Mouse (Mus musculus): ENCODE measurements at regions not wholly inside any gene's neighbourhood (a gene's known extent, or its start where the extent isn't known, plus 50 kb on each side); places are given as distances from the start of the nearest gene placed in this dataset.

DNA sequence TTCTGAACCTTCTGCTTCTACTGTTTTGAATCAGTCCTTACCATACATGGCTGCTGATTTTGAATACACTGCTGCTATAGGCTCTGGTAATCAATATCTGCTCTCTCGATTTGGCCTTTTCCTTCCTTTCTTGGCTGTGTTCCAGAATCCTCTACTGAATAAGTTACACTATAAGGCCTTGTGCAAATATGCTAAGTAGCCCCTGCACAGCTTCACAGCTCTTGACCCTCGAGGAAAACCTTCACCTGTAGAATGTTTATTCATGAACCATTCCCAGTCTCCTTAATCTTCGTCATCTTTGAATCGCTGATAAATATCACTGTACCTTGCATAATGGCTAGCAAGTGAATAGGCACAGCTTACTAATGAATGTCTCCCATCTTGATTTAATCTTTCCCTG is 293.9 kb upstream of the Negr1 start:
- H3K4me3 ChIP-seq (ENCODE audit: low read depth, low read length): no peak overlapping the region
- no peaks in the 10 kb centered on the region for H3K36me3 ChIP-seq (replicated peaks)
- DNase-seq (ENCODE audit: low spot score) (no peak), ATAC-seq (ENCODE audit: extremely low read depth, insufficient number of reproducible peaks, low FRiP score, poor library complexity, severe bottlenecking) (no peak)
- TF ChIP-seq GATA2 (IDR thresholded peaks at IDR 0.05; ENCODE audit: borderline replicate concordance, low read depth, low read length) (no peak), POLR2AphosphoS5 (IDR thresholded peaks at IDR 0.05; ENCODE audit: insufficient replicate concordance, low read depth, low read length) (no peak), TAL1 (conservative IDR thresholded peaks at IDR 0.05; ENCODE audit: low read depth, low read length) (no peak), GATA1 (IDR thresholded peaks at IDR 0.05; ENCODE audit: borderline replicate concordance, low read length) (no peak), CTCF (IDR thresholded peaks at IDR 0.05; ENCODE audit: low read depth, low read length) (no peak)
- H3K27me3 ChIP-seq (ENCODE audit: insufficient read depth, low read length): no peaks in the 10 kb centered on the region
- peaks cover 2% of the 10 kb centered on the region for H3K9me3 ChIP-seq (replicated peaks)
- H3K4me1 ChIP-seq (ENCODE audit: insufficient read depth, low read depth, low read length): no peaks in the 10 kb centered on the region

DNA sequence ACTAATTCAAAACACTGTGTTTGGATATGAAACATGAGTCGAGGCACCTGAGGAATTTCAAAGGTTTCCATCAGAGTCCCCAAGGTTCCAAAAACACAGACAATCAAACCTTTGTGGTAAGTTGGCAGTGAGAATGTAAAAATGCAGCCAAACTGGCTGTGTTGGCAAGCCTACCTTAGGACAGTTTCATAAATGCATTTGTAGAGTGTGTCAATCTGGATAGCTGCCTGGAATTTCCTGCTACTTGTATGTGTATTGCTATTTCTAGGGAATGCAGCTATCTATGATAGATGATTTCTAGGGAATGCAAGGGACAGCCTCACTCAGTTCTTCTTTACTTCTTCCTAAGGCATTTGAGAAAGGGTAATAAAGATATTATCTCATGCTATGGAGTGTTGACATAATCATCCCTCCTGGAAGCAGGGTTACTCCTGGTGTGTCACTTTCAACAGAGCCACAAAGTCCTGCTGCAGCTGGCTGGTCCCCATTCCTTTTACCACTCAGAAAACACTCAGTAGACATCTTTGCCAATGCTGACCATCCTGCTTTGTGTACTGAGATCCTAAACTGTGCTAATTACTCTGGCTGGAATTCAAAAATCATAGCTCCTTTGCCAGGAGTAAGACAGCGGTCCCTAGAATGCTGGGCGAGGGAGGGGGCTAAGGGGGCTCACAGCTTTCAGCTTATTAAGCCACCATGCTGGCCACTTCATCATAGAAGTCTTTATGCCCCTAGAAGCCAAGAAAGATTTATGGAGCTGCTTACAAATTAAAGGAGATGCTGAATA is 261.4 kb upstream of the Negr1 start:
- TF ChIP-seq GATA1 (IDR thresholded peaks at IDR 0.05; ENCODE audit: borderline replicate concordance, low read length): no peak
- TF ChIP-seq POLR2AphosphoS5 (IDR thresholded peaks at IDR 0.05; ENCODE audit: insufficient replicate concordance, low read depth, low read length): no peak
- no peak for TF ChIP-seq CTCF (IDR thresholded peaks at IDR 0.05; ENCODE audit: low read depth, low read length)
- no peak for TF ChIP-seq TAL1 (conservative IDR thresholded peaks at IDR 0.05; ENCODE audit: low read depth, low read length)
- TF ChIP-seq GATA2 (IDR thresholded peaks at IDR 0.05; ENCODE audit: borderline replicate concordance, low read depth, low read length): no peak
- Histone ChIP-seq H3K36me3 (replicated peaks) (no peaks in the 10 kb centered on the region), H3K4me1 (ENCODE audit: insufficient read depth, low read depth, low read length) (no peaks in the 10 kb centered on the region), H3K27me3 (ENCODE audit: insufficient read depth, low read length) (no peaks in the 10 kb centered on the region), H3K9me3 (replicated peaks) (peaks cover 7% of the 10 kb centered on the region; the same call in 1 of the 2 replicates), H3K4me3 (ENCODE audit: low read depth, low read length) (no peak overlapping the region)
- ATAC-seq (ENCODE audit: extremely low read depth, insufficient number of reproducible peaks, low FRiP score, poor library complexity, severe bottlenecking) (no peak), DNase-seq (ENCODE audit: low spot score) (no peak)

- Histone ChIP-seq H3K36me3 (replicated peaks) (no peaks in the 10 kb centered on the region), H3K9me3 (replicated peaks) (peaks cover 7% of the 10 kb centered on the region; the same call in 1 of the 2 replicates), H3K27me3 (ENCODE audit: insufficient read depth, low read length) (no peaks in the 10 kb centered on the region), H3K4me1 (ENCODE audit: insufficient read depth, low read depth, low read length) (no peaks in the 10 kb centered on the region), H3K4me3 (ENCODE audit: low read depth, low read length) (no peak overlapping the region)
- no peak for TF ChIP-seq GATA1 (IDR thresholded peaks at IDR 0.05; ENCODE audit: borderline replicate concordance, low read length)
- TF ChIP-seq GATA2 (IDR thresholded peaks at IDR 0.05; ENCODE audit: borderline replicate concordance, low read depth, low read length): no peak
- no peak for TF ChIP-seq POLR2AphosphoS5 (IDR thresholded peaks at IDR 0.05; ENCODE audit: insufficient replicate concordance, low read depth, low read length)
- TF ChIP-seq TAL1 (conservative IDR thresholded peaks at IDR 0.05; ENCODE audit: low read depth, low read length): no peak
- no peak for TF ChIP-seq CTCF (IDR thresholded peaks at IDR 0.05; ENCODE audit: low read depth, low read length)
- DNase-seq (ENCODE audit: low spot score) (no peak), ATAC-seq (ENCODE audit: extremely low read depth, insufficient number of reproducible peaks, low FRiP score, poor library complexity, severe bottlenecking) (no peak)
Measured at GRCm38 (mm10) chr3:156301302-156301701, 260.3 kb upstream of the Negr1 start.

DNA sequence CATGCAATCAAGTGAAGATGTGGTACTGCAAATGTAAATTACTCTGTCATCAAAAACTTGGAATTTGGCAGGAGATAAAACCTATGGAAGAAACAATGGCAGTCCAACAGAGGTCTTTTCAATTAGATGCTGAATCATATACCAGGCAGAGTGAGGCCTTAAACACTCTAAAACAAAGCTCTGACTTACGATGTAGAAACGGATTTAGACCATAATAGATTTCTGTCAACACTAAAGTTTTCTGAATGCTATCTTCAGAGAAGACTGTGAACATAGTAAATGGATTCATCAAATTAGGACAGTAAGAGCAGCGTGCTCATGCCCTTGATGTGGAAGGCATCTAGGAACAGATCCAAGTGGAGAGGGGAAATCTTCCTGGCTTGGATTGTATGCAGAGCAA is 259.8 kb upstream of the Negr1 start:
- H3K9me3 ChIP-seq (replicated peaks): peaks cover 7% of the 10 kb centered on the region; the same call in 1 of the 2 replicates
- ATAC-seq (ENCODE audit: extremely low read depth, insufficient number of reproducible peaks, low FRiP score, poor library complexity, severe bottlenecking) (no peak), DNase-seq (ENCODE audit: low spot score) (no peak)
- no peak for TF ChIP-seq GATA2 (IDR thresholded peaks at IDR 0.05; ENCODE audit: borderline replicate concordance, low read depth, low read length)
- no peak for TF ChIP-seq TAL1 (conservative IDR thresholded peaks at IDR 0.05; ENCODE audit: low read depth, low read length)
- H3K4me3 ChIP-seq (ENCODE audit: low read depth, low read length): no peak overlapping the region
- no peaks in the 10 kb centered on the region for H3K27me3 ChIP-seq (ENCODE audit: insufficient read depth, low read length)
- H3K4me1 ChIP-seq (ENCODE audit: insufficient read depth, low read depth, low read length): no peaks in the 10 kb centered on the region
- H3K36me3 ChIP-seq (replicated peaks): no peaks in the 10 kb centered on the region

GRCm38 (mm10) chr3:156304174-156304573 is 257.4 kb upstream of the Negr1 start:
- no peaks in the 10 kb centered on the region for H3K36me3 ChIP-seq (replicated peaks)
- H3K4me3 ChIP-seq (ENCODE audit: low read depth, low read length): no peak overlapping the region
- TF ChIP-seq TAL1 (conservative IDR thresholded peaks at IDR 0.05; ENCODE audit: low read depth, low read length): no peak
- TF ChIP-seq GATA1 (IDR thresholded peaks at IDR 0.05; ENCODE audit: borderline replicate concordance, low read length): no peak
- no peak for TF ChIP-seq POLR2AphosphoS5 (IDR thresholded peaks at IDR 0.05; ENCODE audit: insufficient replicate concordance, low read depth, low read length)
- no peak for TF ChIP-seq CTCF (IDR thresholded peaks at IDR 0.05; ENCODE audit: low read depth, low read length)
- no peak for TF ChIP-seq GATA2 (IDR thresholded peaks at IDR 0.05; ENCODE audit: borderline replicate concordance, low read depth, low read length)
- no peaks in the 10 kb centered on the region for H3K4me1 ChIP-seq (ENCODE audit: insufficient read depth, low read depth, low read length)
- peaks cover 5% of the 10 kb centered on the region; the same call in 1 of the 2 replicates for H3K9me3 ChIP-seq (replicated peaks)
- ATAC-seq (ENCODE audit: extremely low read depth, insufficient number of reproducible peaks, low FRiP score, poor library complexity, severe bottlenecking): no peak
- no peak for DNase-seq (ENCODE audit: low spot score)
- H3K27me3 ChIP-seq (ENCODE audit: insufficient read depth, low read length): no peaks in the 10 kb centered on the region

GRCm38 (mm10) chr3:156305064-156305463 is 256.5 kb upstream of the Negr1 start:
- Histone ChIP-seq H3K9me3 (replicated peaks) (peaks cover 5% of the 10 kb centered on the region; the same call in 1 of the 2 replicates), H3K36me3 (replicated peaks) (no peaks in the 10 kb centered on the region), H3K4me1 (ENCODE audit: insufficient read depth, low read depth, low read length) (no peaks in the 10 kb centered on the region), H3K27me3 (ENCODE audit: insufficient read depth, low read length) (no peaks in the 10 kb centered on the region), H3K4me3 (ENCODE audit: low read depth, low read length) (no peak overlapping the region)
- TF ChIP-seq GATA2 (IDR thresholded peaks at IDR 0.05; ENCODE audit: borderline replicate concordance, low read depth, low read length): no peak
- TF ChIP-seq POLR2AphosphoS5 (IDR thresholded peaks at IDR 0.05; ENCODE audit: insufficient replicate concordance, low read depth, low read length): no peak
- TF ChIP-seq GATA1 (IDR thresholded peaks at IDR 0.05; ENCODE audit: borderline replicate concordance, low read length): no peak
- TF ChIP-seq CTCF (IDR thresholded peaks at IDR 0.05; ENCODE audit: low read depth, low read length): no peak
- no peak for TF ChIP-seq TAL1 (conservative IDR thresholded peaks at IDR 0.05; ENCODE audit: low read depth, low read length)
- ATAC-seq (ENCODE audit: extremely low read depth, insufficient number of reproducible peaks, low FRiP score, poor library complexity, severe bottlenecking) (no peak), DNase-seq (ENCODE audit: low spot score) (no peak)
